Mouse (Mus musculus): Measurements from ENCODE around the gene Ddx46. TPM values are rescaled to one million over a fixed set of nuclear protein-coding genes. Genes with fewer than 3 reads are reported as not detected.

The Ddx46 gene
- polyA plus RNA-seq (2017; shearing (Covaris generic)), result 70.6 TPM

GRCm38 (mm10) chr13:55634639-55635127, at the start of gene Ddx46:
Ddx46 (plus strand) TSS chr13:55635027.

GRCm38 (mm10) chr13:55599566-55600540, 35.0 kb upstream of the Ddx46 start, which contains the start of gene B4galt7:
B4galt7 (plus strand) TSS chr13:55599896.

GRCm38 (mm10) chr13:55622649-55623541, 11.9 kb upstream of the Ddx46 start, which contains the start of gene Caml:
Caml (plus strand) TSS chr13:55623005.

GRCm38 (mm10) chr13:55692535-55693242, 57.9 kb downstream of the Ddx46 start, which contains the start of gene B230219D22Rik:
B230219D22Rik (plus strand) TSS chr13:55693124.

GRCm38 (mm10) chr13:55714501-55715166, 79.8 kb downstream of the Ddx46 start, which contains the start of gene Txndc15:
Txndc15 (plus strand) TSS chr13:55714650.

GRCm38 (mm10) chr13:55727120-55727838, 92.5 kb downstream of the Ddx46 start, which contains the start of gene Pcbd2:
Pcbd2 (plus strand) TSS chr13:55727368.

Other genes starting within 250 kb of the Ddx46 start
- gene Slc34a1, start 236.8 kb upstream of the Ddx46 start, polyA plus RNA-seq (2017; shearing (Covaris generic)), result 0.28 TPM
- 0.82 TPM for gene Pfn3, start 219.8 kb upstream of the Ddx46 start, polyA plus RNA-seq (2017; shearing (Covaris generic))
- not detected for gene F12, start 208.2 kb upstream of the Ddx46 start, polyA plus RNA-seq (2017; shearing (Covaris generic))
- gene Grk6, start 190.0 kb upstream of the Ddx46 start, polyA plus RNA-seq (2017; shearing (Covaris generic)), result 345 TPM
- gene Prr7, start 170.8 kb upstream of the Ddx46 start, polyA plus RNA-seq (2017; shearing (Covaris generic)), result 8.0 TPM
- gene Dbn1, start 146.9 kb upstream of the Ddx46 start, polyA plus RNA-seq (2017; shearing (Covaris generic)), result not detected
- gene Pdlim7, start 121.4 kb upstream of the Ddx46 start, polyA plus RNA-seq (2017; shearing (Covaris generic)), result 8.9 TPM
- not detected for gene Dok3, start 105.7 kb upstream of the Ddx46 start, polyA plus RNA-seq (2017; shearing (Covaris generic))
- 68.7 TPM for gene Ddx41, start 98.4 kb upstream of the Ddx46 start, polyA plus RNA-seq (2017; shearing (Covaris generic))
- 51.6 TPM for gene Fam193b, start 63.9 kb upstream of the Ddx46 start, polyA plus RNA-seq (2017; shearing (Covaris generic))
- gene Tmed9, start 61.3 kb upstream of the Ddx46 start, polyA plus RNA-seq (2017; shearing (Covaris generic)), result 224 TPM
- gene B4galt7, start 35.1 kb upstream of the Ddx46 start, polyA plus RNA-seq (2017; shearing (Covaris generic)), result 34.4 TPM
- gene Caml, start 12.0 kb upstream of the Ddx46 start, polyA plus RNA-seq (2017; shearing (Covaris generic)), result 23.9 TPM
- gene B230219D22Rik, start 58.1 kb downstream of the Ddx46 start, polyA plus RNA-seq (2017; shearing (Covaris generic)), result 34.0 TPM
- gene Txndc15, start 79.6 kb downstream of the Ddx46 start, polyA plus RNA-seq (2017; shearing (Covaris generic)), result 29.3 TPM
- 45.3 TPM for gene Pcbd2, start 92.3 kb downstream of the Ddx46 start, polyA plus RNA-seq (2017; shearing (Covaris generic))
- gene Catsper3, start 149.5 kb downstream of the Ddx46 start, polyA plus RNA-seq (2017; shearing (Covaris generic)), result 0.39 TPM
- gene Pitx1, start 201.2 kb downstream of the Ddx46 start, polyA plus RNA-seq (2017; shearing (Covaris generic)), result not detected